Mouse (Mus musculus) urinary bladder, postnatal 14 days (tissue): ENCODE measurements at regions not wholly inside any gene's neighbourhood (a gene's known extent, or its start where the extent isn't known, plus 50 kb on each side); places are given as distances from the start of the nearest gene placed in this dataset.

Experiments
- DNase-seq: peaks from one replicate; pipeline ENCODE4 v3.0.0; 2021; ENCODE audit warnings: low spot score

GRCm38 (mm10) chr16:92969036-92969435 is 143.1 kb upstream of the Runx1 start:
- DNase-seq, result no peak

- DNase-seq, result no peak
These were observed 140.3 kb upstream of the Runx1 start for GRCm38 (mm10) chr16:92966069-92966866.

GRCm38 (mm10) chr16:92965651-92966050 is 139.7 kb upstream of the Runx1 start:
- DNase-seq, result no peak

GRCm38 (mm10) chr16:92963582-92963981 is 137.6 kb upstream of the Runx1 start:
- no peak for DNase-seq

GRCm38 (mm10) chr16:92961361-92961760 is 135.4 kb upstream of the Runx1 start:
- DNase-seq, result no peak

GRCm38 (mm10) chr16:92960740-92961139 is 134.8 kb upstream of the Runx1 start:
- DNase-seq, result no peak

- no peak for DNase-seq
These were observed 133.0 kb upstream of the Runx1 start for GRCm38 (mm10) chr16:92958967-92959366.

- no peak for DNase-seq
These were observed 132.2 kb upstream of the Runx1 start for GRCm38 (mm10) chr16:92958146-92958545.

- no peak for DNase-seq
These were observed 129.6 kb upstream of the Runx1 start for GRCm38 (mm10) chr16:92955508-92955907.

GRCm38 (mm10) chr16:92955087-92955486 is 129.1 kb upstream of the Runx1 start:
- DNase-seq, result no peak

GRCm38 (mm10) chr16:92953936-92954654 is 128.1 kb upstream of the Runx1 start:
- DNase-seq, result peak; percentile 54

GRCm38 (mm10) chr16:92952336-92953097 is 126.6 kb upstream of the Runx1 start:
- DNase-seq, result no peak

GRCm38 (mm10) chr16:92951516-92951915 is 125.6 kb upstream of the Runx1 start:
- no peak for DNase-seq

GRCm38 (mm10) chr16:92948494-92948893 is 122.5 kb upstream of the Runx1 start:
- DNase-seq, result no peak

GRCm38 (mm10) chr16:92946554-92946953 is 120.6 kb upstream of the Runx1 start:
- no peak for DNase-seq

- no peak for DNase-seq
These were observed 118.0 kb upstream of the Runx1 start for GRCm38 (mm10) chr16:92943901-92944300.

- no peak for DNase-seq
These were observed 113.7 kb upstream of the Runx1 start for GRCm38 (mm10) chr16:92939618-92940017.

GRCm38 (mm10) chr16:92935848-92936535 is 110.0 kb upstream of the Runx1 start:
- no peak for DNase-seq

GRCm38 (mm10) chr16:92930103-92930502 is 104.2 kb upstream of the Runx1 start:
- DNase-seq, result no peak

GRCm38 (mm10) chr16:92928201-92928600 is 102.3 kb upstream of the Runx1 start:
- no peak for DNase-seq

GRCm38 (mm10) chr16:92927662-92928061 is 101.7 kb upstream of the Runx1 start:
- no peak for DNase-seq

GRCm38 (mm10) chr16:92926853-92927252 is 100.9 kb upstream of the Runx1 start:
- no peak for DNase-seq
